Mouse (Mus musculus) telencephalon, adult 2 months (tissue): ENCODE measurements around the gene Slc25a34.
A peak's percentile ranks its signal among the peaks of the same experiment; 100 is the strongest.

Source experiments
- DNase-seq: peaks from one replicate; pipeline ENCODE4 v3.0.0-alpha.2; 2011; ENCODE audit warnings: low read depth, low spot score

Slc25a34 gene

DNA sequence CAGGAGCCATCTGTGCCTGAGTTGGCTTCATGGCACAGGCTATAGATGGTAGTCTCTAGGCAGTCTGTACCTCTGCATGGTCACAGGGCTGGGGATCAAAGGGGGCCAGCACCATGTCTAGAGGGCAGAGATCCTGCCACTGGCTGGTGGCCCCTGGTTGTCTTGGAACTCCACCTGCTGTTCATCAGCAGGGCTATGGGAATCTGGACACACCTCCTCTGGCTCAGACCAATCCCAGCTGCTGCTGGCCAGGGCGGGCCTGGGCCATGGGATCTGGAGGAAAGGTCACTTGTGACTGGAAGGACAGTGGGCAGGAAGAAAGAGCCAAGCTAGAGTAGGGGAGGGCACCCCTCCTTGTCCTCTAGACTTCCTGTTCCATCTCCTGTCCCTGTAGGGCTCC is at the start of gene Slc25a34:
TSS of gene Slc25a34 (minus strand) at position 156 of the 400 bp plus-strand sequence.
- no peak for DNase-seq

DNA sequence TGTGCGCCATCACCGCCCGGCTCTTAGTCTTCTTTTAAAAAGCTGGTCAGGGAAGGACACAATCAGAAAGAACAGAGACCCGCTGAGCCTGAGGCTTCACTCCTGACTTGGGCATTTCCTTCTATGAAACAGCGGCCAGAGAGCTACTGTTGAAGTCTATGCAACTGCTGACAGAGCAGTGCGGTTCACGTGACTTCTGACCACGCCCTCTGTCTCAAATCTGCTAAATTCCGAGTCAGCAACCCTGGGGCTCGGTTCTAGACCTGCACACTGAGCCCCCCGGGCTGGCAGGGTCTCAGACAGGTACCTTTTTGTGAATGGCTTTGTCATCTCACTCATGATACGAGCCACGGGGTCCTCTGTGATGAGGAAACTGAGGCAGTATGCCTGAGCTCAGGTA is 48.7 kb upstream of the Slc25a34 start:
- DNase-seq = no peak

- peak; percentile 24 for DNase-seq
Observed at GRCm38 (mm10) chr4:141671389-141671788, 47.8 kb upstream of the Slc25a34 start.

- DNase-seq = no peak
Observed at GRCm38 (mm10) chr4:141669898-141670712, 46.5 kb upstream of the Slc25a34 start.

DNA sequence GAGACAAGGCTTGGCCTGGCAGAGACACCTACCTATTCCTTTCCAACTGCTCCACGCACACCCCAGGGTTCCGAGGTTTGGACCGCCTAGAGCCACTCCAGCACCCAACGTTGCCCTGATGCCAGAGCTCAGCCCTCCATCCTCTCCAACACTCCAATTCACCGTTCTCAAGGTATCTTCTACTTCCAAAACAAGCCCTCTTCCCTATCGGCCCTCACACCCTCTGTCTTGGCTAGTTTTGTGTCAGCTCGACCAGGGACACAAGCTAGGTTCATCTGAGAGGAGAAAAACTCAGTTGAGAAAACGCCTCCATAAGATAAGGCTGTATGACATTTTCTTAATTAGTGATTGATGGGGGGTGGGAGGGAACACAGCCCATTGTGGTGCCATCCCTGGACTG is 41.2 kb upstream of the Slc25a34 start, which contains the start of gene Plekhm2:
TSS of gene Plekhm2 (minus strand) at position 101 of the 400 bp plus-strand sequence.
- DNase-seq = no peak

DNA sequence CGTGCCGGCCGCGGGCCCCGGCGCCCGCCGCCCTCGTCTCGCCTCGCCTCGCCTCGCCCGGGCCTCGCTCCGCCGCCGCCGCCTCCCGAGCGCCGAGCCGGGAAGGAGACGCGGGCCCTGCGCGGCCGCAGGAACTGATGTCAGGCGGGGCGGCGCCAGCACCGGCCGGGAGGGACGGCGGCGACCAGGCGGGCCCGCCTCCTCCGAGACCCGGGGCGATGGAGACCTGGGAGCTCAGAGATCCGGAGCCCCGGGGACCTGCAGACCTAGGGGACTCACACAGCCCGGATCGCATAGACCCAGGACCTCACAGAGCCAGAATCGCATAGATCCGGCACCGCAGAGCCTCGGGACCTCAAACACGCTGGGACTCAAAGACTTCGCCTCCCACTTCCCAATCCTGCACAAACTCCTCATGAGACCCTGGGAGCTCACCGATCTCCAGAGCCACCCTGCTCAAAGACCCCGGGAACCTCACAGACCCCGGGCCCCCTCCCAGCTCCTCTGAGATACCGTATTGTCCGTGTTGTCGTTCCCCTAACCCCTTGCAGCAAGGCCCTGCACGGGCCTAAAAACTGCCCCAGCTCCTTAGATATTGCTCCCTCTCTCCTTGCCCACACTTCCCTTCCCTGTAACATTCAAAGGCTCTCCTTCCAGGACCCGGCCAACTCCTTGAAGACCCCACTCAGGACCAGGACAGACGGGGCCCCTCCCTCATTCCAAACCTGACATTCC is 40.6 kb upstream of the Slc25a34 start:
- DNase-seq = no peak

DNA sequence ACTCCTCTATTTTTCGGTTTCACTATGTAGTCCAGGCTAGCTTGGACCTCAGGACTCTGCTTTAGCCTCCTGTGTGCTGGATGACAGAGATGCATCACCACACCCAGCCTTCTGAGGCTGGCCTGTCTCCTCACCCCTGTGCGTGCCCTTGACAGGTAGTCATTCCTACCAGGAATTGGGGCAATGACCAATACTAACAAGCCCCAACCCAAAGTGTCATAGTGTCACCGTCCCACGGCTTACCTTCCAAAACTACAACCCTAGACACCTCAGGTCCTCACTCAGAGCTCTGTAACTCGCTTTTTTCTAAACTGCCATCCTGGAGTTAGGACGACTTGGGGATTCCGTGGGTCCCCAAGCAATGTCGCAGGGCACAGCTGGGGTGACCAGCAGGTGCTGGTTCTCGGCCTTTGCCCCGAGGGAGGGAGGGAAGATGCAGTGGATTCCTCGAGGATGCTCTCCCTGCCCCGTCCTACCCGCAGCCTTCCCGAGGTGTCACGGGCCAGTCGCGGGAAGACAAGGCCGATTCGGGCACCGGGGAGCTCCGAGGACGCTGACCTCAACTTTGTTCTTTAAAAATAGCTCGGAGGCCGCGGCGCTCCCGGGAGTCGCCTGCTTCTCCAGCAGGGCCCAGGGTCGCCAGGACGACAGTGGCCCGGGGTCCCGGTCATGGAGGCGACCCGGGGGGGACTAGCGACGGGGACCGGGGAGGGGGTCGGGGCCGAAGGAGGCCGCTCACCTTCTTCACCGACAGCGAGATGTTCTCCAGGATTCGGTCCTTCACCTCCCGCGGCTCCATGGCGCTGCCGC is 39.7 kb upstream of the Slc25a34 start:
- no peak for DNase-seq

DNA sequence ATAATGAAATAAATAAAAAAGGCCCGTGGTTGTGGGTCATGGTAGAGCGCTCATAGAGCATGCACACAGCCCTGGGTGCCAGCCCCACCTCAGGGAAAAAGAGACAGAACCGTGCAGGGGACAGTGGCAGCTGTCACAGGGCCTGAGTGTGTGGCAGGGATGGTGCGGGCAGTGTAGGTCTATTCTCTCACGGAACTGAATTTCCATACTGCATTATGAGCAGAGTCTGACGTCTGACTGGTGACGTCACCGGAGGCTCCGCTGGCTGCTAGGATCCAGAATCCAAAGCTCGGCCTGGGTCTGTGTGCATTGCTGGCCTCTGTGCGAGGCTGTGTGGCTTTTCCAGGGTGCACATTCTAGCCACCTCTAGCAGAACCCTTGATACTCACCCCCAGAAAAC is 37.3 kb upstream of the Slc25a34 start:
- DNase-seq = no peak

DNA sequence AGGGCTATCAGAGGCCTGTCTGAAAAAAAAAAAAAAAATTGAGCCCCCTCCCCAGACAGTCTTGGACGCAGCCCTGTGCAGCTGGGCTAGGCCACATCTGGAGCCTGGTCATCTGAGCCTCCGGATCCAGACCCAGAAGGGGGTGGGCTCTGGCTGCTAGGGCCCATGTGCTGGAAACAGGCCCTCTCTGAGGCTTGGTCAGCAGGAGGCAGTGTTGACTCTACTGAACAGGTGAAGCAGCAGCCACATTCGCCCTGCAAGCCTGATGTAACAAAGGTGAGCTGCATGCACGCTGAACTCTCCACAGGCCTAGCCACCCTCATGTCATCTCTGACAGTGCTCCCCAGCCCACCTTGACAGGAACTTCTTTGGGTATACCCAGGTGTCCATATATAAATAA is 36.1 kb upstream of the Slc25a34 start:
- no peak for DNase-seq

DNA sequence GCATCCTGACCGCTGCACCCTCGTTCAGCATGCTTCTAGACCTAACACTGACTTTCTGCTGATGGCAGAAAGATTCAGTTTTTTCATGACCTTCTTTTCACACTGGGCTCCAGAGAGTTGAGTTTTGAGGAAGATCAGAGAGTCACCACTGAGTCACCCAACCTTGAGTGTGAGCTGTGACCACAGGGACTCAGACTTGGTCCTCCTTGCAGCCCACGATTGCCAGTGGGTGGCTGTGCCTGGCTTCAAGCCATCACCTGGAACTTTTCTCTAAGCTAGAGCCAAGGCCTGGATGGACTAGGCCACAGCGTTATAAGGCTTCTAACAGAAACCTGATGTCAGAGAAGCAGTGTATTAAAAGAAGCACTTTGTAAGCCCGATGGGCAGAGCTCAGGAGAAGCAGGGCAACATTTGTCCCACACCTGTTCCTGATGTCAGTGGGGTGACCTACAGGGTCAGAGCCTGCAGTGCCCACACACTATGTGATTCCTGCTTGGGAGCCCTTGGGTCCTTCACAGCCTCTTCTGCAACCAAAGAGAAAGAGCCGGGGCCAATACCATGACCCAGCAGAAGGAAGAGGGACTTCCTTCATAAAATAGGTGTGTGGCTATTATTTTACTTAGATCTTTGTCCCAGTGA is 35.3 kb upstream of the Slc25a34 start:
- no peak for DNase-seq

- DNase-seq = no peak
Observed at GRCm38 (mm10) chr4:141656932-141657331, 33.3 kb upstream of the Slc25a34 start.

DNA sequence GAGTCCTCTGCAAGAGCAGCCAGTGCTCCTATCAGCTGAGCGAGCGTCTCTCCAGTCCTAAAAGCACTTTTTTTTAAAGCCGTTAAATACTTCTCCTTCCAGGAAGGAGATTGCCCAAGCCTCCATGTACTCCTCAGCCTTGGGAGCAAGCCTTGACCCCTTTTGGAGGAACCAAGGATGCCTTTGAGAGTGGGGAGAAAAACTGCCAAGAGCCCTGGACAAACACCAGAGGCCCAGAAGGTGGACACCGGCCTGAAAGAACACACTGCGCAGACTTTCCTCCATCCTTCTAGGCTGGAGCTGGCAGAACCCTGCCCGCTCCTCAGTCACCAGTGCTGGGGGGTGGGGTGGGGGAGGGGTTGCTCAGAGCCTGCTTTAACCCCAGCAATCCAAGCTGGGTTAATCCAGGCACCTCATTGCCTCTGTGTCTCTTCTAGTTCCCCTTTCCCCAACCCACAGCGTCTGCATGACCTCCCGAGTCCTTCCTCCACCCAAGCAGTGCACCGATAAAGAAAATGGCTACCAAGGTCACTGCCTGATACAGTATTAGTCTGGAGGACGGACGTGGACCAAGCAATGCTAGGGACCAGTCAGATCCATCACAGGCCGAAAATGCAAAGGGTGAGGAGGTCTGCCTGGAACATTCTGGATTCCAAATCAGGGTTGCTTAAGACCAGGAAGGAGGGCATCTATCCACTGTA is 32.4 kb upstream of the Slc25a34 start:
- no peak for DNase-seq

- no peak for DNase-seq
Observed at GRCm38 (mm10) chr4:141654509-141654908, 30.9 kb upstream of the Slc25a34 start.

DNA sequence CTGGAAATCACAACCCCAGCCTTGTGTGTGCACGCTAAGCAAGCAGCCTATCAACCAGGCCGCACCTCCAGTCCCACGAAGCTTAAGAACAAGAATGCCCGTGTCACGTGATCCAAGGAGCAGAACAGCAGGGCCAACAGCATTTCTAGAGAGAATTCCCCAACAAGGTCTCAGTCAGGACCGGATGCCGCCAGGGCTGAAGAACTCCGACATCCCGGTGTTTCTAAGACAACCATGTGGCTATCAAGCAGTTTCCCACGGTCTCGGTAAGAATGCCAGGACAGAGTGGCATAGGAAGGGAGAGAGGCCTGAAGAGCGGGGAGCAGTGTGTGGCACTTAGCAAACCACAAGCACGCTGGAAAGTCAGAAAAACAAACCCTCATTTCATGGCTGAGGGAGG is 30.2 kb upstream of the Slc25a34 start:
- DNase-seq = no peak

DNA sequence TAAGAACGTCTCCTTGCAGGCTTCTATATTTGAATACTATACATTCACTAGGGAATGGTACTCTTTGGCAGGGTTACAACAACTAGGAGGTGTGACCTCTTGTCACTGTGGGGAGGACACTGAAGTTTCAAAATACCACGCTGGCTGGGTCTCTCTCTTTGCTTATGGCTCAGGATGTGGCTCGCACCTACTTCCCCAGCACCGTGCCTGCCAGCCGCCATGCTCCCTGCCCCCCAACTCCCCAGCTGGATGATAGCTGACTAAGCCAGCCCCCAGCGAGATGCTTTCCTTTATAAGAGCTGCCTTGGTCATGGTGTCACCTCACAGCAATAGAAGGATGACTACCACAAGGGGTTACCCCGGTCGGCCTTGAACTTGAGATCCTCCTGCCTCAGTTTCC is 29.4 kb upstream of the Slc25a34 start:
- no peak for DNase-seq

DNA sequence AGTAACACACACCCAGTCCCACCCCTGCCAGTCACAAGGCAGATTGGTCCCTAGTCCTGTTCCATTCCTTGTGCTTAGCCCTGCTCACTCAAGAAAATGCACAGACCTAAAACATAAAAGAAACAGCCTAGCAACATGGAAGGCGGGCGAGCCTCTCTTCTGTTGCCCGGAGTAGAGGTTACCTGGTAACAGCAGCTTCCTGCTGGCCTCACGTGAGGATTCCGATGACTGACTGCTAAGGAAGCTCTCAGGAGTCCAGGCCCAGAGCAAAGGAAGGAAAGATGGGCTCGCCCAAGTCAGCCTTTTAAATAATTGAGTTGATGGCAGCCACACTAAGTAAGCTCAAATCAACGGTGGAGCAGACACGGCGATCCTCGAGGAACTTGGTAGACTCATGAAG is 28.3 kb upstream of the Slc25a34 start:
- DNase-seq = no peak

DNA sequence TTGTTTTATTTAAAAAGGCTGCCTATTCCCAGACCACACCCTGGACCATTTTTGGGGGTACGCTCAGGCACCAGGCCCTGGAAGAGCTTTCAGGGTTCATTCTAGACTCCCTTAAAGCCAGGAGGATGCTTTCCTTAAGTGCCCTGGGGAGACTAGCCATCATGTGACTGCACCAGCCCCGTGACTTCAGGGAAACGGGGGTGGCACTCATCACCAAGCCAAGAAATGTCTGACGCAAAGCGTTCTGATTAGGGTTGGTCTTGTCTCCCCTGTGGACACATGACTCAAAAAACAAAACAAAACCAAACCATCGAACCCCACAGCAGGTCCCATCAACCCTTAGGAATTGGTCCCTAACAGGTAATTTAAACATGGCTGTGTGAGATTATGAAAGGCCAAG is 27.7 kb upstream of the Slc25a34 start:
- DNase-seq = no peak

GRCm38 (mm10) chr4:141649244-141649643 is 25.6 kb upstream of the Slc25a34 start:
- no peak for DNase-seq

- DNase-seq = no peak
Observed at GRCm38 (mm10) chr4:141648262-141648661, 24.6 kb upstream of the Slc25a34 start.

- no peak for DNase-seq
Observed at GRCm38 (mm10) chr4:141647187-141647586, 23.6 kb upstream of the Slc25a34 start.

DNA sequence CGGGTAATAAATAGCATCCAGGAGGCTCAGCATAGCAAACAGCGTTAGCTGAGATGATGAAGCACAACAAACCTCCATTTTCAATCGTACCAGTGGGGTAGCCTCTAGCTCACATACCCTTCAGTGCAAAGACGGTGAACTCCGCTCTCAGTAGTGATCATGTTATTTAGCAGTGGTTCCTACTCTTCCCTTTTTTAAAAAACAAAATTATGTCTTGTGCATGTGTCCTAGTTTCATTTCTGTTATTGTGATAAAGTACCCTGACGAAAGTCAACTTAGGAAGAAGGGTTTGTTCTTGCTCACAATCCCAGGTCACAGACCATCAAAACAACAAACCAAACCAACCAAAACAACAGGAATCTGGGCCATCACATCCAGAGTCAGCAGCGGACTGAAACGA is 22.4 kb upstream of the Slc25a34 start:
- no peak for DNase-seq
